Comparison of ENCODE assay signal across 15 mouse cellular contexts in genomic region chr6:83008659-83009058, GRCm38 (mm10). TPM values are rescaled to one million over a fixed set of nuclear protein-coding genes. Genes with fewer than 3 reads are reported as not detected.
A peak's percentile ranks its signal among the peaks of the same experiment; 100 is the strongest.
DNase-seq lines count a peak whose midpoint lies in the region; ATAC-seq lines count a peak whose summit lies in the region.
"Had no signal": no experiment of that assay in that cellular context is flagged by ENCODE, and none has a peak within 500 bp of the region (broad histone marks: within the 10 kb centered on the region; RNA-seq: fewer than 3 reads in every experiment).

No protein-coding gene starts in this region.

- intact Hi-C loops in left cerebral cortex, postnatal 14 days (cut with DNase I), result no loop called here

- peak overlapping the region; percentile 54 for H3K27ac ChIP-seq in liver, embryonic 16.5 days (ENCODE audit: low read length)
- H3K27ac ChIP-seq in macrophage, result peak overlapping the region; percentile 76
- H3K27ac ChIP-seq: hindbrain, embryonic 15.5 days; layer of hippocampus, adult 2 months; neural tube, embryonic 15.5 days had no signal

- H3K36me3 ChIP-seq in liver, embryonic 16.5 days (ENCODE audit: control insufficient read depth, insufficient read depth), result no peaks in the 10 kb centered on the region
- H3K36me3 ChIP-seq in macrophage (ENCODE audit: inconsistent target), result no peaks in the 10 kb centered on the region
- H3K36me3 ChIP-seq: hindbrain, embryonic 15.5 days; neural tube, embryonic 15.5 days had no signal

- no peak overlapping the region for H3K9ac ChIP-seq in liver, embryonic 16.5 days (ENCODE audit: low read depth, low read length)
- H3K9ac ChIP-seq: hindbrain, embryonic 15.5 days; neural tube, embryonic 15.5 days had no signal

- no peak overlapping the region for H3K4me2 ChIP-seq in liver, embryonic 16.5 days (ENCODE audit: low read depth, low read length)
- H3K4me2 ChIP-seq: hindbrain, embryonic 15.5 days; neural tube, embryonic 15.5 days had no signal

- peaks cover 10% of the 10 kb centered on the region for H3K79me2 ChIP-seq in macrophage (ENCODE audit: inconsistent target)

- no peak overlapping the region for H3K4me3 ChIP-seq in liver, embryonic 16.5 days (ENCODE audit: low read depth, low read length)
- H3K4me3 ChIP-seq in macrophage (ENCODE audit: inconsistent target), result no peak overlapping the region
- H3K4me3 ChIP-seq: hindbrain, embryonic 15.5 days; layer of hippocampus, adult 2 months; neural tube, embryonic 15.5 days had no signal

- H3K9me3 ChIP-seq in liver, embryonic 16.5 days (replicated peaks; ENCODE audit: control insufficient read depth, low read length), result no peaks in the 10 kb centered on the region
- H3K9me3 ChIP-seq: hindbrain, embryonic 15.5 days; neural tube, embryonic 15.5 days had no signal

- no peak for ATAC-seq in liver, embryonic 16.5 days (ENCODE audit: low read depth)

- peaks cover 50% of the 10 kb centered on the region for H3K4me1 ChIP-seq in liver, embryonic 16.5 days (ENCODE audit: control insufficient read depth, low read depth, low read length)
- H3K4me1 ChIP-seq: hindbrain, embryonic 15.5 days; neural tube, embryonic 15.5 days had no signal

- H3K27me3 ChIP-seq in liver, embryonic 16.5 days (ENCODE audit: control insufficient read depth, insufficient read depth, low read depth, low read length), result no peaks in the 10 kb centered on the region
- H3K27me3 ChIP-seq: hindbrain, embryonic 15.5 days; neural tube, embryonic 15.5 days had no signal

- DNase-seq in 416B (ENCODE audit: low read depth), result peak; percentile 75
- peak; percentile 51 for DNase-seq in A20 (ENCODE audit: low read depth, low spot score)
- DNase-seq in adrenal gland, adult 2 months, result no peak
- DNase-seq in layer of hippocampus, adult 11-12 months (ENCODE audit: low spot score), result no peak
- no peak for DNase-seq in left cerebral cortex, postnatal 14 days (ENCODE audit: low spot score in 2 of 2)
- DNase-seq: adrenal gland, postnatal 10 days; cerebellum, postnatal 14 days; kidney, adult 9 months; right cerebral cortex, adult 18-20 months; thymus, postnatal 14 days had no signal

- 30% methylated on average over 3 of the region's 3 CpGs for WGBS in liver, embryonic 16.5 days (ENCODE audit: insufficient replicate concordance)
- WGBS in macrophage (ENCODE audit: missing documents), result 2% methylated on average over 3 of the region's 3 CpGs

RNA-seq across cellular contexts. Expression of gene Dok1, which starts 24.6 kb away (rescaled TPM):
- polyA plus RNA-seq in liver, embryonic 16.5 days (2015; fragmentation: Nextera tagmentation; extraction: Ambion mirVana), result 15.7 and 16.1 TPM in 2 replicates
- 10 to 100 TPM in 22 of 26 experiments, 1 to 10 TPM in 4; 3.0 to 75.5 (median 33.8) TPM for total RNA-seq in macrophage (2018; cell fraction: chromatin; rRNA removed)
- 100 to 1,000 TPM in 5 of 26 experiments, 10 to 100 TPM in 21; 39.1 to 112 (median 71.5) TPM for total RNA-seq in macrophage (2018; cell fraction: cytosol; rRNA removed)
- 100 to 1,000 TPM in 3 of 26 experiments, 10 to 100 TPM in 23; 15.4 to 138 (median 60.7) TPM for total RNA-seq in macrophage (2018; cell fraction: nucleus; rRNA removed)
- 30.0 to 70.8 TPM (median 64.9 TPM) in 3 replicates for polyA plus RNA-seq in macrophage (2018)
- 10 to 100 TPM in 1 of 2 experiments, 1 to 10 TPM in 1; 7.5 to 13.5 TPM for total RNA-seq in adrenal gland, adult 2 months (2021)
- polyA plus RNA-seq in adrenal gland, adult 2 months (2012; rRNA removed), result 7.9 and 11.7 TPM in 2 replicates
- total RNA-seq in left cerebral cortex, postnatal 14 days (2021), result 1 to 10 TPM; 1.5 to 2.3 TPM

RNA-seq across cellular contexts. Expression of gene Loxl3, which starts 25.3 kb away (rescaled TPM):
- 1.9 and 2.1 TPM in 2 replicates for polyA plus RNA-seq in liver, embryonic 16.5 days (2015; fragmentation: Nextera tagmentation; extraction: Ambion mirVana)
- total RNA-seq in macrophage (2018; cell fraction: chromatin; rRNA removed), result 100 to 1,000 TPM in 5 of 26 experiments, 10 to 100 TPM in 18, 1 to 10 TPM in 3; 5.5 to 136 (median 38.4) TPM
- 10 to 100 TPM in 9 of 26 experiments, 1 to 10 TPM in 17; 1.6 to 18.5 (median 5.9) TPM for total RNA-seq in macrophage (2018; cell fraction: cytosol; rRNA removed)
- 10 to 100 TPM in 22 of 26 experiments, 1 to 10 TPM in 4; 4.2 to 87.4 (median 28.4) TPM for total RNA-seq in macrophage (2018; cell fraction: nucleus; rRNA removed)
- 6.0 to 8.2 TPM (median 7.6 TPM) in 3 replicates for polyA plus RNA-seq in macrophage (2018)
- 1 to 10 TPM; 1.1 to 3.5 TPM for total RNA-seq in adrenal gland, adult 2 months (2021)
- polyA plus RNA-seq in adrenal gland, adult 2 months (2012; rRNA removed), result 2.8 and 2.9 TPM in 2 replicates
- total RNA-seq in left cerebral cortex, postnatal 14 days (2021), result 1 to 10 TPM; 3.0 to 3.3 TPM

RNA-seq across cellular contexts. Expression of gene Aup1, which starts 45.7 kb away (rescaled TPM):
- polyA plus RNA-seq in liver, embryonic 16.5 days (2015; fragmentation: Nextera tagmentation; extraction: Ambion mirVana), result 180 and 190 TPM in 2 replicates
- 100 to 1,000 TPM; 162 to 586 (median 393) TPM for total RNA-seq in macrophage (2018; cell fraction: chromatin; rRNA removed)
- 100 to 1,000 TPM; 226 to 433 (median 334) TPM for total RNA-seq in macrophage (2018; cell fraction: cytosol; rRNA removed)
- total RNA-seq in macrophage (2018; cell fraction: nucleus; rRNA removed), result 100 to 1,000 TPM; 176 to 503 (median 306) TPM
- polyA plus RNA-seq in macrophage (2018), result 192 to 272 TPM (median 246 TPM) in 3 replicates
- total RNA-seq in adrenal gland, adult 2 months (2021), result 100 to 1,000 TPM; 174 to 228 TPM
- polyA plus RNA-seq in adrenal gland, adult 2 months (2012; rRNA removed), result 1,190 and 1,486 TPM in 2 replicates
- 100 to 1,000 TPM; 104 to 113 TPM for total RNA-seq in left cerebral cortex, postnatal 14 days (2021)

RNA-seq across cellular contexts. Expression of gene Htra2, which starts 46.4 kb away (rescaled TPM):
- polyA plus RNA-seq in liver, embryonic 16.5 days (2015; fragmentation: Nextera tagmentation; extraction: Ambion mirVana), result 72.0 and 72.4 TPM in 2 replicates
- 100 to 1,000 TPM in 18 of 26 experiments, 10 to 100 TPM in 8; 53.1 to 213 (median 134) TPM for total RNA-seq in macrophage (2018; cell fraction: chromatin; rRNA removed)
- total RNA-seq in macrophage (2018; cell fraction: cytosol; rRNA removed), result 10 to 100 TPM; 34.2 to 68.0 (median 50.8) TPM
- 100 to 1,000 TPM in 16 of 26 experiments, 10 to 100 TPM in 10; 48.6 to 222 (median 110) TPM for total RNA-seq in macrophage (2018; cell fraction: nucleus; rRNA removed)
- 33.7 to 84.6 TPM (median 58.6 TPM) in 3 replicates for polyA plus RNA-seq in macrophage (2018)
- 10 to 100 TPM; 42.6 to 63.6 TPM for total RNA-seq in adrenal gland, adult 2 months (2021)
- polyA plus RNA-seq in adrenal gland, adult 2 months (2012; rRNA removed), result 74.2 and 89.8 TPM in 2 replicates
- 10 to 100 TPM; 52.2 to 57.5 TPM for total RNA-seq in left cerebral cortex, postnatal 14 days (2021)

RNA-seq across cellular contexts. Expression of gene Dqx1, which starts 49.0 kb away (rescaled TPM):
- 9.0 and 9.3 TPM in 2 replicates for polyA plus RNA-seq in liver, embryonic 16.5 days (2015; fragmentation: Nextera tagmentation; extraction: Ambion mirVana)
- 10 to 100 TPM in 20 of 26 experiments, 1 to 10 TPM in 6; 5.4 to 16.1 (median 12.2) TPM for total RNA-seq in macrophage (2018; cell fraction: chromatin; rRNA removed)
- under 1 TPM; 0.04 to 0.55 (median 0.16) TPM for total RNA-seq in macrophage (2018; cell fraction: cytosol; rRNA removed)
- total RNA-seq in macrophage (2018; cell fraction: nucleus; rRNA removed), result 10 to 100 TPM in 1 of 26 experiments, 1 to 10 TPM in 25; 1.8 to 11.4 (median 6.1) TPM
- 0.23 to 0.54 TPM (median 0.51 TPM) in 3 replicates for polyA plus RNA-seq in macrophage (2018)
- total RNA-seq in adrenal gland, adult 2 months (2021), result 1 to 10 TPM; 2.1 to 2.5 TPM
- polyA plus RNA-seq in adrenal gland, adult 2 months (2012; rRNA removed), result 2.6 and 2.7 TPM in 2 replicates
- under 1 TPM; 0.44 to 0.79 TPM for total RNA-seq in left cerebral cortex, postnatal 14 days (2021)

Comparison
In these comparisons a context has a peak if more than half of its experiments do, and no peak if none do; other contexts are left out.
1. DNase-seq: peak in 416B (single experiment) and A20 (single experiment); none in adrenal gland, adult 2 months (single experiment), layer of hippocampus, adult 11-12 months (single experiment) and left cerebral cortex, postnatal 14 days (0 of 2).